Mouse (Mus musculus) gastrocnemius, postnatal 14 days (tissue): ENCODE data around the gene Myod1. TPM values are rescaled to one million over a fixed set of nuclear protein-coding genes. Genes with fewer than 3 reads are reported as not detected.
A peak's percentile ranks its signal among the peaks of the same experiment; 100 is the strongest.

Source experiments
- DNase-seq: peaks from one replicate; pipeline ENCODE4 v3.0.0; 2021; ENCODE audit warnings: mixed read lengths
- intact Hi-C: fragments of 180-260 bp; cut with DNase I; formaldehyde crosslinking; loops from one replicate; pipeline ENCODE4 v1.15.1; 2025; ENCODE audit warnings: low total_unique reads
- total RNA-seq, 2 experiments: library from RNA; stranded (reverse); gene quantifications; 2 replicates each; pipeline ENCODE4 v1.2.3; 2021

The Myod1 gene
- total RNA-seq, 2 experiments from 2014 or later: 24.3 to 30.6 TPM

- no peak for DNase-seq
- intact Hi-C loops: loop anchor here (5.0 kb wide), 1 partner anchor 218 kb away; no protein-coding TSS in a partner anchor
Observed at GRCm38 (mm10) chr7:46389456-46390085, 13.3 kb downstream of the Myod1 start.

- intact Hi-C loops: loop anchor here (5.0 kb wide), 1 partner anchor 217 kb away; no protein-coding TSS in a partner anchor
- no peak for DNase-seq
Observed at GRCm38 (mm10) chr7:46390226-46390625, 14.0 kb downstream of the Myod1 start.

GRCm38 (mm10) chr7:46391701-46392100, 15.4 kb downstream of the Myod1 start:
- intact Hi-C loops: loop anchor here (2.0 to 5.0 kb wide), 2 partner anchors 177 to 216 kb away; no protein-coding TSS in a partner anchor
- DNase-seq: no peak

- peak; percentile 77 for DNase-seq
Observed at GRCm38 (mm10) chr7:46393116-46393515, 16.8 kb downstream of the Myod1 start.

GRCm38 (mm10) chr7:46393718-46394511, 17.6 kb downstream of the Myod1 start:
- DNase-seq: no peak
- intact Hi-C loops: loop anchor here (2.0 to 5.0 kb wide), 2 partner anchors 175 to 213 kb away; no protein-coding TSS in a partner anchor

More at GRCm38 (mm10) chr7:46393116-46393515, 16.8 kb downstream of the Myod1 start:
- intact Hi-C loops: loop anchor here (2.0 to 5.0 kb wide), 2 partner anchors 176 to 214 kb away; no protein-coding TSS in a partner anchor

GRCm38 (mm10) chr7:46394933-46395332, 18.7 kb downstream of the Myod1 start:
- intact Hi-C loops: loop anchor here (5.0 kb wide), 1 partner anchor 212 kb away; no protein-coding TSS in a partner anchor
- DNase-seq: no peak

- no peak for DNase-seq
- intact Hi-C loops: no loop called here
Observed at GRCm38 (mm10) chr7:46395571-46395970, 19.3 kb downstream of the Myod1 start.

GRCm38 (mm10) chr7:46396231-46396927, 20.1 kb downstream of the Myod1 start, which contains the start of gene Kcnc1:
Gene Kcnc1, plus strand, starts transcription at chr7:46396497.
- intact Hi-C loops: no loop called here
- peak; percentile 82 for DNase-seq

GRCm38 (mm10) chr7:46396928-46397731, 20.9 kb downstream of the Myod1 start:
- DNase-seq: no peak
- intact Hi-C loops: no loop called here

- intact Hi-C loops: no loop called here
Observed at GRCm38 (mm10) chr7:46397732-46398333, 21.6 kb downstream of the Myod1 start.

GRCm38 (mm10) chr7:46398612-46399011, 22.3 kb downstream of the Myod1 start:
- DNase-seq: no peak
- intact Hi-C loops: no loop called here

More at GRCm38 (mm10) chr7:46397732-46398333, 21.6 kb downstream of the Myod1 start:
- DNase-seq: no peak

- intact Hi-C loops: no loop called here
- no peak for DNase-seq
Observed at GRCm38 (mm10) chr7:46399676-46400075, 23.4 kb downstream of the Myod1 start.

GRCm38 (mm10) chr7:46400346-46400745, 24.1 kb downstream of the Myod1 start:
- intact Hi-C loops: no loop called here
- DNase-seq: no peak

GRCm38 (mm10) chr7:46401371-46402180, 25.3 kb downstream of the Myod1 start:
- no peak for DNase-seq
- intact Hi-C loops: no loop called here

- intact Hi-C loops: no loop called here
- peak; percentile 71 for DNase-seq
Observed at GRCm38 (mm10) chr7:46403616-46404485, 27.6 kb downstream of the Myod1 start.

GRCm38 (mm10) chr7:46404756-46405155, 28.5 kb downstream of the Myod1 start:
- no peak for DNase-seq
- intact Hi-C loops: no loop called here

- DNase-seq: peak; percentile 31
- intact Hi-C loops: no loop called here
Observed at GRCm38 (mm10) chr7:46408606-46409005, 32.3 kb downstream of the Myod1 start.
